Mouse (Mus musculus) hindbrain, postnatal 0 days (tissue): Measurements from ENCODE around the gene Sik1. TPM values are rescaled to one million over a fixed set of nuclear protein-coding genes. Genes with fewer than 3 reads are reported as not detected.

Experiments
- ATAC-seq: fragments of 200-750 bp; cut with Nextera tagmentation; 2 replicates; pipeline ENCODE4 v1.8.0; 2017; ENCODE audit warnings: mild to moderate bottlenecking, moderate TSS enrichment, moderate library complexity
- DNase-seq: peaks from one replicate; pipeline ENCODE4 v3.0.0-alpha.2; 2015; ENCODE audit warnings: low spot score
- H3K27ac ChIP-seq: fragments of 300-500 bp; sonication (generic); 2 replicates; pipeline ENCODE4 v1.5.1; 2014; ENCODE audit warnings: mild to moderate bottlenecking
- H3K27me3 ChIP-seq: fragments of 300-500 bp; sonication (generic); 2 replicates; pipeline ENCODE4 v1.6.1; 2014; ENCODE audit warnings: low read length, mixed read lengths; ENCODE audit not compliant: insufficient read depth
- H3K36me3 ChIP-seq: fragments of 300-500 bp; sonication (generic); 2 replicates; pipeline ENCODE4 v1.6.1; 2014; ENCODE audit warnings: low read length, mixed read lengths; ENCODE audit not compliant: insufficient read depth
- H3K4me1 ChIP-seq: fragments of 300-500 bp; sonication (generic); 2 replicates; pipeline ENCODE4 v1.6.1; 2014; ENCODE audit warnings: antibody characterized with exemption, low read length, mixed read lengths; ENCODE audit not compliant: insufficient read depth
- H3K4me2 ChIP-seq: fragments of 300-500 bp; sonication (generic); 2 replicates; pipeline ENCODE4 v1.6.1; 2014; ENCODE audit warnings: low read depth, mild to moderate bottlenecking, low read length, moderate library complexity, mixed read lengths
- H3K4me3 ChIP-seq: fragments of 300-500 bp; sonication (generic); 2 replicates; pipeline ENCODE4 v1.5.1; 2014; ENCODE audit warnings: low read length
- H3K9ac ChIP-seq: fragments of 300-500 bp; sonication (generic); replicated peaks from 2 replicates; pipeline ENCODE4 v1.6.1; 2014; ENCODE audit warnings: mild to moderate bottlenecking, low read length, moderate library complexity, mixed read lengths
- H3K9me3 ChIP-seq: fragments of 300-500 bp; sonication (generic); 2 replicates; pipeline ENCODE4 v1.6.1; 2016; ENCODE audit warnings: low read length, mixed read lengths
- CTCF ChIP-seq: IDR thresholded peaks from 2 replicates; pipeline ENCODE4 v1.5.1; 2016; ENCODE audit warnings: antibody characterized with exemption, control low read depth, low read depth
- WGBS: fragments of 180-500 bp; shearing (Covaris S2); extraction: QIAGEN DNeasy Blood & Tissue Kit; methylation state at CpG from one replicate; pipeline ENCODE4 v1.1.7; 2014; 5-methylcytosine and 5-hydroxymethylcytosine counted together
- polyA plus RNA-seq: library from polyadenylated mRNA; unstranded; fragments of >200 nt; fragmentation: Nextera tagmentation; extraction: Ambion mirVana; gene quantifications from 2 replicates; pipeline ENCODE4 v1.2.1, GENCODE M21; 2015
- total RNA-seq: library from RNA; depleted of rRNA; stranded (reverse); fragments of >200 nt; gene quantifications from 2 replicates; pipeline ENCODE4 v1.2.3, GENCODE M21; 2014

Sik1 gene
- total and polyA plus RNA-seq, 2 experiments from 2014 or later = 18.1 to 39.6 TPM

GRCm38 (mm10) chr17:31851816-31852476, 3.7 kb downstream of the Sik1 start:
- 89% methylated on average over 6 of the region's 6 CpGs for WGBS
- H3K9me3 ChIP-seq = no peaks in the 10 kb centered on the region
- H3K27me3 ChIP-seq = no peaks in the 10 kb centered on the region
- no peak overlapping the region for H3K4me2 ChIP-seq
- TF ChIP-seq CTCF = no peak
- H3K36me3 ChIP-seq = peaks cover 35% of the 10 kb centered on the region
- peaks cover 18% of the 10 kb centered on the region for H3K4me1 ChIP-seq
- DNase-seq = no peak
- no peak overlapping the region for H3K9ac ChIP-seq
- no peak overlapping the region for H3K4me3 ChIP-seq
- ATAC-seq = no peak
- H3K27ac ChIP-seq = no peak overlapping the region

GRCm38 (mm10) chr17:31850457-31850980, 5.1 kb downstream of the Sik1 start:
- H3K27me3 ChIP-seq = no peaks in the 10 kb centered on the region
- ATAC-seq (no peak), DNase-seq (no peak)
- H3K36me3 ChIP-seq = peaks cover 43% of the 10 kb centered on the region
- TF ChIP-seq CTCF = no peak
- no peak overlapping the region for H3K9ac ChIP-seq
- WGBS = 88% methylated on average over 17 of the region's 17 CpGs
- H3K27ac ChIP-seq = no peak overlapping the region
- H3K4me3 ChIP-seq = no peak overlapping the region
- peaks cover 10% of the 10 kb centered on the region for H3K4me1 ChIP-seq
- H3K9me3 ChIP-seq = no peaks in the 10 kb centered on the region
- no peak overlapping the region for H3K4me2 ChIP-seq

GRCm38 (mm10) chr17:31846970-31847369, 8.6 kb downstream of the Sik1 start:
- DNase-seq = no peak
- H3K36me3 ChIP-seq = peaks cover 43% of the 10 kb centered on the region
- 89% methylated on average over 13 of the region's 13 CpGs for WGBS

GRCm38 (mm10) chr17:31846352-31846751, 9.3 kb downstream of the Sik1 start:
- WGBS = 79% methylated on average over 9 of the region's 9 CpGs
- DNase-seq (no peak), ATAC-seq (no peak)
- Histone ChIP-seq H3K36me3 (peaks cover 43% of the 10 kb centered on the region), H3K9ac (no peak overlapping the region), H3K4me3 (no peak overlapping the region), H3K4me2 (no peak overlapping the region), H3K4me1 (no peaks in the 10 kb centered on the region), H3K27ac (no peak overlapping the region), H3K9me3 (no peaks in the 10 kb centered on the region), H3K27me3 (no peaks in the 10 kb centered on the region)
- TF ChIP-seq CTCF = no peak

More at GRCm38 (mm10) chr17:31846970-31847369, 8.6 kb downstream of the Sik1 start:
- no peak for TF ChIP-seq CTCF
- Histone ChIP-seq H3K4me3 (no peak overlapping the region), H3K9ac (no peak overlapping the region), H3K27me3 (no peaks in the 10 kb centered on the region), H3K4me1 (no peaks in the 10 kb centered on the region), H3K9me3 (no peaks in the 10 kb centered on the region), H3K27ac (no peak overlapping the region), H3K4me2 (no peak overlapping the region)
- no peak for ATAC-seq

GRCm38 (mm10) chr17:31843891-31844290, 11.7 kb downstream of the Sik1 start:
- Histone ChIP-seq H3K4me3 (no peak overlapping the region), H3K36me3 (peaks cover 27% of the 10 kb centered on the region), H3K27ac (no peak overlapping the region), H3K9ac (no peak overlapping the region), H3K4me1 (no peaks in the 10 kb centered on the region), H3K27me3 (no peaks in the 10 kb centered on the region), H3K4me2 (no peak overlapping the region), H3K9me3 (no peaks in the 10 kb centered on the region)
- 80% methylated on average over 1 of the region's 1 CpGs for WGBS
- ATAC-seq = no peak
- no peak for DNase-seq
- TF ChIP-seq CTCF = no peak

GRCm38 (mm10) chr17:31842930-31843822, 12.4 kb downstream of the Sik1 start:
- H3K4me3 ChIP-seq = no peak overlapping the region
- no peaks in the 10 kb centered on the region for H3K27me3 ChIP-seq
- no peak overlapping the region for H3K27ac ChIP-seq
- 89% methylated on average over 12 of the region's 12 CpGs for WGBS
- H3K9me3 ChIP-seq = no peaks in the 10 kb centered on the region
- DNase-seq (no peak), ATAC-seq (no peak)
- no peak for TF ChIP-seq CTCF
- H3K36me3 ChIP-seq = peaks cover 21% of the 10 kb centered on the region
- no peak overlapping the region for H3K9ac ChIP-seq
- no peak overlapping the region for H3K4me2 ChIP-seq
- H3K4me1 ChIP-seq = no peaks in the 10 kb centered on the region
